Mouse (Mus musculus): ENCODE data around the gene Patj.

- TF ChIP-seq CTCF (IDR thresholded peaks at IDR 0.05; ENCODE audit: low read depth) (no peak), EP300 (IDR thresholded peaks at IDR 0.05; ENCODE audit: low read depth) (no peak)
Observed at GRCm38 (mm10) chr4:98688116-98688515, 292.5 kb downstream of the Patj start.

Measured in liver, postnatal 0 days (tissue).